Comparison of ENCODE assay signal across 9 mouse cellular contexts in genomic region chr15:32002950-32003422, GRCm38 (mm10).
DNase-seq lines count a peak whose midpoint lies in the region; ATAC-seq and TF ChIP-seq lines count a peak whose summit lies in the region.
"Had no signal": no experiment of that assay in that cellular context is flagged by ENCODE, and none has a peak within 500 bp of the region (broad histone marks: within the 10 kb centered on the region; RNA-seq: fewer than 3 reads in every experiment).

No protein-coding gene starts in this region.

- H3K4me3 ChIP-seq in forebrain, postnatal 0 days (ENCODE audit: low read depth, low read length) = no peak overlapping the region
- no peak overlapping the region for H3K4me3 ChIP-seq in intestine, postnatal 0 days (ENCODE audit: low read depth, low read length)
- no peak overlapping the region for H3K4me3 ChIP-seq in kidney, embryonic 16.5 days (ENCODE audit: low read length)

- no peaks in the 10 kb centered on the region for H3K27me3 ChIP-seq in forebrain, postnatal 0 days (ENCODE audit: insufficient read depth, low read length)
- H3K27me3 ChIP-seq in intestine, postnatal 0 days (replicated peaks; ENCODE audit: control insufficient read depth, insufficient read depth, low read length) = no peaks in the 10 kb centered on the region
- H3K27me3 ChIP-seq in kidney, embryonic 16.5 days (ENCODE audit: insufficient read depth, low read length) = no peaks in the 10 kb centered on the region

- no peaks in the 10 kb centered on the region for H3K36me3 ChIP-seq in forebrain, postnatal 0 days (ENCODE audit: insufficient read depth)
- H3K36me3 ChIP-seq in intestine, postnatal 0 days (ENCODE audit: control insufficient read depth, insufficient read depth) = no peaks in the 10 kb centered on the region
- H3K36me3 ChIP-seq in kidney, embryonic 16.5 days (ENCODE audit: insufficient read depth, low read length) = no peaks in the 10 kb centered on the region

- peak; percentile 42 for TF ChIP-seq CTCF in forebrain, postnatal 0 days (IDR thresholded peaks at IDR 0.05; ENCODE audit: low read depth)
- TF ChIP-seq CTCF in intestine, postnatal 0 days (IDR thresholded peaks at IDR 0.05; ENCODE audit: low read depth) = no peak

- peak overlapping the region; percentile 51 for H3K27ac ChIP-seq in forebrain, postnatal 0 days (ENCODE audit: low read depth, low read length)
- no peak overlapping the region for H3K27ac ChIP-seq in intestine, postnatal 0 days (ENCODE audit: low read depth, low read length)
- no peak overlapping the region for H3K27ac ChIP-seq in kidney, embryonic 16.5 days (ENCODE audit: low read length)
- H3K27ac ChIP-seq: liver, embryonic 14.5 days had no signal

- no peaks in the 10 kb centered on the region for H3K9me3 ChIP-seq in forebrain, postnatal 0 days (ENCODE audit: low read length)
- no peaks in the 10 kb centered on the region for H3K9me3 ChIP-seq in intestine, postnatal 0 days (ENCODE audit: control insufficient read depth)
- no peaks in the 10 kb centered on the region for H3K9me3 ChIP-seq in kidney, embryonic 16.5 days (ENCODE audit: low read length)

- peak; percentile 6 for DNase-seq in gastrocnemius, adult 18-20 months (ENCODE audit: low spot score)
- no peak for DNase-seq in gastrocnemius, adult 8-10 months (ENCODE audit: low spot score in 2 of 2)
- DNase-seq in forebrain, postnatal 0 days = peak; percentile 89
- DNase-seq in layer of hippocampus, adult 18-20 months (ENCODE audit: low spot score in 2 of 2) = peak; percentile 72 to 79
- peak; percentile 78 for DNase-seq in lung, postnatal 10 days
- no peak for DNase-seq in yolk sac, embryonic 10.5 days (ENCODE audit: low spot score)

- H3K4me2 ChIP-seq in forebrain, postnatal 0 days (ENCODE audit: low read depth) = no peak overlapping the region
- H3K4me2 ChIP-seq in intestine, postnatal 0 days (replicated peaks; ENCODE audit: low read depth) = no peak overlapping the region
- H3K4me2 ChIP-seq in kidney, embryonic 16.5 days (replicated peaks; ENCODE audit: low read depth, low read length) = no peak overlapping the region

- H3K4me1 ChIP-seq in forebrain, postnatal 0 days (ENCODE audit: insufficient read depth) = peaks cover 8% of the 10 kb centered on the region
- no peaks in the 10 kb centered on the region for H3K4me1 ChIP-seq in intestine, postnatal 0 days (replicated peaks; ENCODE audit: control insufficient read depth, insufficient read depth, low read length)
- no peaks in the 10 kb centered on the region for H3K4me1 ChIP-seq in kidney, embryonic 16.5 days (ENCODE audit: insufficient read depth, low read length)

- WGBS in forebrain, postnatal 0 days = 11% methylated on average over 2 of the region's 2 CpGs
- WGBS in intestine, postnatal 0 days = 76% methylated on average over 2 of the region's 2 CpGs
- WGBS in kidney, embryonic 16.5 days = 62% methylated on average over 2 of the region's 2 CpGs

- ATAC-seq in forebrain, postnatal 0 days = peak; percentile 98
- ATAC-seq in intestine, postnatal 0 days = no peak
- ATAC-seq in kidney, embryonic 16.5 days (ENCODE audit: low FRiP score, low TSS enrichment) = no peak

- no peak overlapping the region for H3K9ac ChIP-seq in forebrain, postnatal 0 days
- H3K9ac ChIP-seq in intestine, postnatal 0 days (ENCODE audit: low read depth, low read length) = no peak overlapping the region
- no peak overlapping the region for H3K9ac ChIP-seq in kidney, embryonic 16.5 days (replicated peaks; ENCODE audit: low read length)
- H3K9ac ChIP-seq: liver, embryonic 14.5 days had no signal

Comparison
In these comparisons a context has a peak if more than half of its experiments do, and no peak if none do; other contexts are left out.
1. DNase-seq: peak in gastrocnemius, adult 18-20 months (single experiment), forebrain, postnatal 0 days (single experiment), layer of hippocampus, adult 18-20 months (2 of 2) and lung, postnatal 10 days (single experiment); none in gastrocnemius, adult 8-10 months (0 of 2) and yolk sac, embryonic 10.5 days (single experiment).